Mouse (Mus musculus) intestine, postnatal 0 days (tissue): ENCODE results near the gene Wnk3. TPM values are rescaled to one million over a fixed set of nuclear protein-coding genes. Genes with fewer than 3 reads are reported as not detected.

Source experiments
- ATAC-seq: fragments of 200-750 bp; cut with Nextera tagmentation; 2 replicates; pipeline ENCODE4 v1.8.0; 2017; ENCODE audit warnings: mild to moderate bottlenecking, moderate TSS enrichment, moderate library complexity
- H3K27ac ChIP-seq: fragments of 300-500 bp; sonication (generic); 2 replicates; pipeline ENCODE4 v1.5.1; 2014; ENCODE audit warnings: mild to moderate bottlenecking, low read depth, low read length, moderate library complexity
- H3K27me3 ChIP-seq: fragments of 300-500 bp; sonication (generic); replicated peaks from 2 replicates; pipeline ENCODE4 v1.6.1; 2014; ENCODE audit warnings: low read length, mixed read lengths; ENCODE audit not compliant: control insufficient read depth, insufficient read depth
- H3K36me3 ChIP-seq: fragments of 300-500 bp; sonication (generic); 2 replicates; pipeline ENCODE4 v1.6.1; 2014; ENCODE audit warnings: mild to moderate bottlenecking, moderate library complexity; ENCODE audit not compliant: control insufficient read depth, insufficient read depth
- H3K4me1 ChIP-seq: fragments of 300-500 bp; sonication (generic); replicated peaks from 2 replicates; pipeline ENCODE4 v1.6.1; 2014; ENCODE audit warnings: antibody characterized with exemption, low read length, mixed read lengths; ENCODE audit not compliant: control insufficient read depth, insufficient read depth
- H3K4me2 ChIP-seq: fragments of 300-500 bp; sonication (generic); replicated peaks from 2 replicates; pipeline ENCODE4 v1.6.1; 2014; ENCODE audit warnings: low read depth, mild to moderate bottlenecking, moderate library complexity
- H3K4me3 ChIP-seq: fragments of 300-500 bp; sonication (generic); 2 replicates; pipeline ENCODE4 v1.5.1; 2014; ENCODE audit warnings: low read depth, low read length
- H3K9ac ChIP-seq: fragments of 300-500 bp; sonication (generic); 2 replicates; pipeline ENCODE4 v1.6.1; 2014; ENCODE audit warnings: mild to moderate bottlenecking, low read depth, low read length
- H3K9me3 ChIP-seq: fragments of 300-500 bp; sonication (generic); 2 replicates; pipeline ENCODE4 v1.6.1; 2016; ENCODE audit warnings: mixed run types; ENCODE audit not compliant: control insufficient read depth
- CTCF ChIP-seq: sonication (generic); IDR thresholded peaks from 2 replicates; pipeline ENCODE4 v1.5.1; 2016; ENCODE audit warnings: low read depth, mild to moderate bottlenecking, control low read depth, antibody characterized with exemption, moderate library complexity
- WGBS: fragments of 180-500 bp; shearing (Covaris S2); extraction: QIAGEN DNeasy Blood & Tissue Kit; methylation state at CpG from one replicate; pipeline ENCODE4 v1.1.7; 2014; 5-methylcytosine and 5-hydroxymethylcytosine counted together
- polyA plus RNA-seq: library from polyadenylated mRNA; unstranded; fragments of >200 nt; fragmentation: Nextera tagmentation; extraction: Ambion mirVana; gene quantifications from 2 replicates; pipeline ENCODE4 v1.2.1, GENCODE M21; 2015

Wnk3 gene
- polyA plus RNA-seq, 1 experiment from 2014 or later, result 0.23 TPM

GRCm38 (mm10) chrX:151347278-151347677, 149.4 kb downstream of the Wnk3 start:
- H3K36me3 ChIP-seq, result no peaks in the 10 kb centered on the region
- H3K4me3 ChIP-seq, result no peak overlapping the region
- no peak overlapping the region for H3K4me2 ChIP-seq
- H3K9me3 ChIP-seq, result no peaks in the 10 kb centered on the region
- H3K9ac ChIP-seq, result no peak overlapping the region
- ATAC-seq, result no peak
- no peak for TF ChIP-seq CTCF
- no peaks in the 10 kb centered on the region for H3K27me3 ChIP-seq
- H3K4me1 ChIP-seq, result no peaks in the 10 kb centered on the region
- H3K27ac ChIP-seq, result no peak overlapping the region

GRCm38 (mm10) chrX:151349322-151349721, 151.4 kb downstream of the Wnk3 start:
- TF ChIP-seq CTCF, result no peak

More at GRCm38 (mm10) chrX:151349322-151349721, 151.4 kb downstream of the Wnk3 start:
- 78% methylated on average over 5 of the region's 5 CpGs for WGBS
- Histone ChIP-seq H3K9ac (no peak overlapping the region), H3K27me3 (no peaks in the 10 kb centered on the region), H3K4me2 (no peak overlapping the region), H3K4me3 (no peak overlapping the region), H3K27ac (no peak overlapping the region), H3K9me3 (no peaks in the 10 kb centered on the region), H3K4me1 (no peaks in the 10 kb centered on the region), H3K36me3 (no peaks in the 10 kb centered on the region)
- no peak for ATAC-seq

Other genes starting within 250 kb of the Wnk3 start
- gene Gnl3l, start 180.8 kb upstream of the Wnk3 start, polyA plus RNA-seq, result 12.9 and 13.3 TPM in 2 replicates
- gene Fgd1, start 151.9 kb upstream of the Wnk3 start, polyA plus RNA-seq, result 2.3 and 2.7 TPM in 2 replicates
- gene Tsr2, start 101.5 kb upstream of the Wnk3 start, polyA plus RNA-seq, result 13.0 and 13.5 TPM in 2 replicates
- 0.81 and 0.89 TPM in 2 replicates for gene Fam120c, start 146.1 kb downstream of the Wnk3 start, polyA plus RNA-seq